Mouse (Mus musculus) ES-Bruce4 (cell line): ENCODE data around the gene Yars.

Source experiments
- CTCF ChIP-seq: IDR thresholded peaks from one replicate; pipeline ENCODE4 v1.8.1; 2011; ENCODE audit warnings: low read depth, low read length
- EP300 ChIP-seq: IDR thresholded peaks from 2 replicates; pipeline ENCODE4 v1.6.1; 2011; ENCODE audit warnings: low read depth, low read length; ENCODE audit not compliant: insufficient read depth
- POLR2A ChIP-seq: IDR thresholded peaks from one replicate; pipeline ENCODE4 v1.8.1; 2011; ENCODE audit warnings: low read length; ENCODE audit not compliant: insufficient read depth

- TF ChIP-seq POLR2A (no peak), CTCF (no peak), EP300 (peak; percentile 84)
Measured at GRCm38 (mm10) chr4:129227170-129227984, 37.8 kb downstream of the Yars start.
